In the genomic region with DNA sequence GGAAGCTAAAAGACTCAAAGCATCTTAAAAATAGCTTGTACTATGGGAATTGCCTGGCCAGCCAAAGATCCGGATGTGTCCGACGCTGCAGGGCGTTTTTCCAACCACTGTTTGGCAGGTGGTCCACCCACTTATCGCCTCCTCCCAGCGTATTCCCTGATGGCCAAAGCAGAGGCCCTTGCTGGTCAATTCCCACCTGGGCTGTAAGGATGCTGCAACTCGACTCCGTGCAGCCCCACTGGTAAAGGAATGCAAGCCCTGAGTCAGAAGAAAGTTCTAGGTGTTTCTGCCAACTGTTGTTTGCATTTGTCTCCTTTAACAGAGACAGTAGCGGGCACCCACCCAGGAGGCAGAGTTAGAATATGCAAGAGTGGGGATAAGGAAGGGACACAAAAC, we compare ENCODE assay signal across 8 mouse cellular contexts. TPM values are rescaled to one million over a fixed set of nuclear protein-coding genes. Genes with fewer than 3 reads are reported as not detected.
A peak's percentile ranks its signal among the peaks of the same experiment; 100 is the strongest.
DNase-seq lines count a peak whose midpoint lies in the region; ATAC-seq and TF ChIP-seq lines count a peak whose summit lies in the region.

No protein-coding gene starts in this region.

- H3K4me2 ChIP-seq in liver, embryonic 16.5 days (ENCODE audit: low read depth, low read length), result peak overlapping the region; percentile 52; the same call in 1 of the 2 replicates

- H3K79me2 ChIP-seq in heart, adult 2 months (replicated peaks; ENCODE audit: control insufficient read depth, insufficient read depth, low read length), result no peaks in the 10 kb centered on the region

- H3K4me1 ChIP-seq in heart, adult 2 months (ENCODE audit: control insufficient read depth, insufficient read depth, low read length), result peaks cover 10% of the 10 kb centered on the region
- H3K4me1 ChIP-seq in liver, embryonic 16.5 days (ENCODE audit: control insufficient read depth, low read depth, low read length), result peaks cover 8% of the 10 kb centered on the region

- no peaks in the 10 kb centered on the region for H3K36me3 ChIP-seq in heart, adult 2 months (ENCODE audit: control insufficient read depth, insufficient read depth, low read length)
- no peaks in the 10 kb centered on the region for H3K36me3 ChIP-seq in liver, embryonic 16.5 days (ENCODE audit: control insufficient read depth, insufficient read depth)

- no peaks in the 10 kb centered on the region for H3K27me3 ChIP-seq in heart, adult 2 months (ENCODE audit: control insufficient read depth, insufficient read depth, low read length)
- H3K27me3 ChIP-seq in liver, embryonic 16.5 days (ENCODE audit: control insufficient read depth, insufficient read depth, low read depth, low read length), result peaks cover 46% of the 10 kb centered on the region

- H3K9ac ChIP-seq in heart, adult 2 months (ENCODE audit: low read depth, low read length), result peak overlapping the region; percentile 85
- H3K9ac ChIP-seq in liver, embryonic 16.5 days (ENCODE audit: low read depth, low read length), result no peak overlapping the region

- H3K27ac ChIP-seq in left cerebral cortex, adult 2 months, result peak overlapping the region; percentile 91
- H3K27ac ChIP-seq in heart, adult 2 months, result peak overlapping the region; percentile 88
- no peak overlapping the region for H3K27ac ChIP-seq in liver, embryonic 16.5 days (ENCODE audit: low read length)

- 5% methylated on average over 9 of the region's 9 CpGs for WGBS in heart, adult 2 months
- 22% methylated on average over 9 of the region's 9 CpGs for WGBS in liver, embryonic 16.5 days (ENCODE audit: insufficient replicate concordance)

- peak; percentile 75 for TF ChIP-seq POLR2A in heart, adult 2 months (IDR thresholded peaks at IDR 0.05; ENCODE audit: insufficient read depth, low read depth, low read length)

- TF ChIP-seq CTCF in left cerebral cortex, adult 2 months (IDR thresholded peaks at IDR 0.05), result no peak
- TF ChIP-seq CTCF in heart, adult 2 months (IDR thresholded peaks at IDR 0.05), result no peak

- peak overlapping the region; percentile 74 for H3K4me3 ChIP-seq in left cerebral cortex, adult 2 months
- peak overlapping the region; percentile 59 for H3K4me3 ChIP-seq in heart, adult 2 months
- peak overlapping the region; percentile 53 for H3K4me3 ChIP-seq in liver, embryonic 16.5 days (ENCODE audit: low read depth, low read length)

- intact Hi-C loops in left cerebral cortex, adult 2 months (cut with DNase I), result no loop called here
- intact Hi-C loops in heart, adult 2 months (cut with DNase I), result loop anchor here (2.0 kb wide), 2 partner anchors 17 to 27 kb away; no protein-coding TSS in a partner anchor

- H3K9me3 ChIP-seq in liver, embryonic 16.5 days (replicated peaks; ENCODE audit: control insufficient read depth, low read length), result no peaks in the 10 kb centered on the region

- peak; percentile 29 to 49 for DNase-seq in left cerebral cortex, adult 2 months (ENCODE audit: extremely low spot score in 1 of 2, low spot score in 2 of 2)
- DNase-seq in left cerebral cortex, adult 9 months (ENCODE audit: low spot score in 2 of 2), result no peak
- peak; percentile 73 to 80 for DNase-seq in heart, adult 2 months
- peak; percentile 46 for DNase-seq in kidney, adult 11 months
- DNase-seq in right cerebral cortex, postnatal 25 days, result peak; percentile 55
- DNase-seq in MN1 (ENCODE audit: low spot score), result no peak

- TF ChIP-seq EP300 in heart, adult 2 months (IDR thresholded peaks at IDR 0.05; ENCODE audit: insufficient read depth, low read depth, low read length), result no peak

- no peak for ATAC-seq in liver, embryonic 16.5 days (ENCODE audit: low read depth)
- ATAC-seq in megakaryocyte, adult 5-6 weeks (ENCODE audit: poor library complexity, severe bottlenecking), result no peak

RNA-seq across cellular contexts. Expression of a gene that starts 1.5 kb away (rescaled TPM):
- 10 to 100 TPM; 15.2 to 20.0 TPM for total RNA-seq in left cerebral cortex, adult 2 months (2021)
- total RNA-seq in heart, adult 2 months (2021), result 1 to 10 TPM; 3.3 to 4.0 TPM
- 5.6 and 7.4 TPM in 2 replicates for polyA plus RNA-seq in heart, adult 2 months (2012; rRNA removed)
- polyA plus RNA-seq in liver, embryonic 16.5 days (2015; fragmentation: Nextera tagmentation; extraction: Ambion mirVana), result 0.37 and 0.67 TPM in 2 replicates
- not detected in 2 replicates for total RNA-seq in megakaryocyte, adult 5-6 weeks (2015)
- total RNA-seq in megakaryocyte, adult 5-6 weeks (2017), result not detected in 2 replicates

RNA-seq across cellular contexts. Expression of a gene that starts 27.9 kb away (rescaled TPM):
- total RNA-seq in left cerebral cortex, adult 2 months (2021), result 1 to 10 TPM; 1.9 to 2.2 TPM
- 1 to 10 TPM; 1.8 to 2.1 TPM for total RNA-seq in heart, adult 2 months (2021)
- 0.82 and 1.7 TPM in 2 replicates for polyA plus RNA-seq in heart, adult 2 months (2012; rRNA removed)
- polyA plus RNA-seq in liver, embryonic 16.5 days (2015; fragmentation: Nextera tagmentation; extraction: Ambion mirVana), result 418 and 451 TPM in 2 replicates
- 157 TPM in 2 replicates for total RNA-seq in megakaryocyte, adult 5-6 weeks (2015)
- total RNA-seq in megakaryocyte, adult 5-6 weeks (2017), result 134 and 135 TPM in 2 replicates

RNA-seq across cellular contexts. Expression of a gene that starts 29.0 kb away (rescaled TPM):
- 1 to 10 TPM; 5.1 to 7.8 TPM for total RNA-seq in left cerebral cortex, adult 2 months (2021)
- 10 to 100 TPM in 1 of 2 experiments, 1 to 10 TPM in 1; 7.8 to 13.5 TPM for total RNA-seq in heart, adult 2 months (2021)
- polyA plus RNA-seq in heart, adult 2 months (2012; rRNA removed), result 8.8 and 15.1 TPM in 2 replicates
- polyA plus RNA-seq in liver, embryonic 16.5 days (2015; fragmentation: Nextera tagmentation; extraction: Ambion mirVana), result 9.3 and 9.7 TPM in 2 replicates
- 7.7 and 9.6 TPM in 2 replicates for total RNA-seq in megakaryocyte, adult 5-6 weeks (2015)
- total RNA-seq in megakaryocyte, adult 5-6 weeks (2017), result 7.9 and 9.2 TPM in 2 replicates

Comparison
In these comparisons a context has a peak if more than half of its experiments do, and no peak if none do; other contexts are left out.
1. DNase-seq: peak in left cerebral cortex, adult 2 months (2 of 2), heart, adult 2 months (2 of 2), kidney, adult 11 months (single experiment) and right cerebral cortex, postnatal 25 days (single experiment); none in left cerebral cortex, adult 9 months (0 of 2) and MN1 (single experiment).
2. RNA of a gene that starts 1.5 kb away (total RNA-seq): 15.2 to 20.0 TPM in left cerebral cortex, adult 2 months and 3.3 to 4.0 TPM in heart, adult 2 months; not detected in megakaryocyte, adult 5-6 weeks; every median in the first group is over 4 times any median in the second.
3. RNA of a gene that starts 27.9 kb away (total RNA-seq): 134 to 157 TPM in megakaryocyte, adult 5-6 weeks; 1.9 to 2.2 TPM in left cerebral cortex, adult 2 months and 1.8 to 2.1 TPM in heart, adult 2 months; every median in the first group is over 10 times any median in the second.
4. Peak in every context shown above with its lines, with median percentiles within 50 percentile points of each other: H3K4me3 ChIP-seq.